Mouse (Mus musculus): Measurements from ENCODE around the gene Rpl41.

Gene Rpl41

DNA sequence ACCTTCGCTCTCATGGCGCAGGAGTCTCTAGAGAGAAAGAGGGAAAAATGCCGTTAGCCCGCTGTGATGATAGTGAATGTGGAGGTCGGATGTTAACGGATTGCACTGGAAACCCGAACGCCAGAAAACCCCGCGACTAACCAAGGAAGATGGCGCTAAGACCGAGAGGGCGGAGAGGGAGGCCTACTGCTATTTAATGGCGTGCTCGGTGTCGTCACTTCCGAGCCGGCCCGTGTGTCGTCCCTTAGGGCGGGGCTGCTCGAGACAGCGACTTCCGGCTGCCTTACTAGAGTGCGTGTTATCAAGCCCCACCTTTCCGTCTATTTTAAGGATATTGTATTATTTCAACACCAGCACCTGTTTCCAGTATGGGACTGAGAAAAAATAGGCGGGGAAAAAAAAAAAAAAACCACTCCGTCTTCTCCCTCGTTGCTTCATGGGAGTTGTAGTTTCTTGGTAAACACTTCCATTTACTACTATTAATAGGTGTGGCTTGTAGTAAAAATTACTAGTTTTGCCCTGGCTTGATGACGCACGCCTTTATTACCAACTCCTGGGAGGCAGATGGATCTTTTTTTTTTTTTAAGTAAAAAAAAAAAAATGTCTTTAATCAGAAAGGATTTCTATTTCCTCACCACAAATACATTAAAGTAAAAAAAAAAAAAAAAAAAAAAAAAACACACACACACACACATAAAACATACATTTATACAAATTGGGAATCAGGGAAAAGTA is at the start of gene Rpl41:
Rpl41 (minus strand) TSS at position 359 of the 735 bp plus-strand sequence.
- peak; percentile 94 to 96 for DNase-seq (ENCODE audit: low spot score in 2 of 2)

DNA sequence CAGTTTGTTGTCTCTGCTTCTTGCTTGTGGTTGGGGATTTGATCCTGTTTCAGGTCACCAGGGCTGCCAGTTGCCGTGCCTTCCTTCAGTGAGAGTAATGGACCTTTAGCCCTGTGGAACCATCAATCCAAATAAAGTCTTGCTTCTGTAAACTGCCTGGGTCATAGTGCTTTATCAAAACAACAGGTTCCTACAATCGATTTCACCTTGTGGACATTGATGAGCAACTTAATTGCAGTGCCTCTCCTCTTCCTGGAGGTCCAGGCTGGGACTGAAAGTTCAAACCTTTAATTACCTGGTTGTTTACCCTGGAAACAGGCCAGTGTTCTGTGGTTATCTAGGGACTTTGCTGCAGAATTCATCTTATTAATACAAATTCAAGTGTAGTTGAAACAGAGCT is 49.4 kb upstream of the Rpl41 start:
- DNase-seq (ENCODE audit: low spot score in 2 of 2): no peak

DNA sequence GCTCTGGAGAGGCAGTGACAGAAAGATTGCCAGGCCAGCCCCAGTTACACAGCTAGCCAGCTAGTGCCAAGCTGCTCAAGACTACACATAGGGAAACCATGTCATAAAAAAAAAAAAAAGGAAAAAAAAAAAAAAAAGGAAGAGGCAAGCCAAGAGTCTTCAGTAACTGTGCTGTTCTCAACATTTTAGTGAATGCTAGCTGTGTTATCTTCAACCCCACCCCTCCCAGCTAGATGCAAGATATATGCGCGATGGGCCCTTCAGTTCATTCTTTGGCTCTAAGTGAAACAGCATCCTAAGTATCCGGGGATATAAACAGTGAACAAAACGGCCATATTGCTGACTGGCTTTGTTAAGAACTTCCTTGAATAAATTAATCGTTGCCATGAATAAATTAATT is 43.7 kb upstream of the Rpl41 start:
- no peak for DNase-seq (ENCODE audit: low spot score in 2 of 2)

DNA sequence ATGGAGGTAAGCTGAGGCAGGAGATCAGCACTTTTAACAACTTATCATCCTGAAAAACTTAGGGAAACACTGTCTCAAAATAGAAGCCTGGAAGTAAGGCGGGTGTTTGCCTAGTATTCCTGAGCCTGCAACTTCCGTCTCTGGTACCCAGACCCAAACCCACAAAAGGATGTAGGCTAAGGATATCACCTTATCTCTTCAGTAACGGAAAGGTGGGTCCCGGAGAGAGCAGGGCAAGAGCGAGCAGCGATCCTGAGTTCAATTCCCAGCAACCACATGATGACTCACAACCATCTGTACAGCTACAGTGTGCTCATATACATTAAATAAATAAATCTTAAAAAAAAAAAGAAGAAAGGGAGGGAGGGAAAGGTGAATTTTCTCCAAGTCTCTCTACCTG is 42.3 kb upstream of the Rpl41 start:
- DNase-seq (ENCODE audit: low spot score in 2 of 2): no peak

DNA sequence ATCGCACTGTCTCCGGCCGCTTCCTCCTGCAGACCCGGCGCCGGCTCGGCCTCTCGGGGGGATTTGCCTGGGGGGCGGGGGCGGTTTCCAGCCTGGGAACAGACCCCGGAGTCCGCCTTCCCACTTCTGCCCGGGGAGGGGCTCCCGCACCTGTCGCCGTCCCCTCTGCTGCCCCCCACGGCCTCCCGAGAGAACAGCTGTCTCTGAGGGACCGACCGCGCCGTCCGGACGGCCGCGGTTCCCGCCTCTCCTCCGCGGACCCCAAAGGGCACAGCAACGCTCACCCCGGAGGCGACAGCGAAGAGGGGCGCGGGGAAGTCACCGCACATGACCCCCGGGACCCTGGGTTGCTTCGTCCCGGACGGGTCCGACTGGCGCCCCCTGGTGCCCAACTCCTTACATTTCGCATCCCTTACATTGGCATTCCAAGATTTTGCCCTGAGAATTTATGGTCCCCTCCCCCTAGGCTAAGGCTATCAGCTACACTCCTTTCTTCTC is 41.1 kb upstream of the Rpl41 start:
- DNase-seq (ENCODE audit: low spot score in 2 of 2): peak; percentile 29 to 35

DNA sequence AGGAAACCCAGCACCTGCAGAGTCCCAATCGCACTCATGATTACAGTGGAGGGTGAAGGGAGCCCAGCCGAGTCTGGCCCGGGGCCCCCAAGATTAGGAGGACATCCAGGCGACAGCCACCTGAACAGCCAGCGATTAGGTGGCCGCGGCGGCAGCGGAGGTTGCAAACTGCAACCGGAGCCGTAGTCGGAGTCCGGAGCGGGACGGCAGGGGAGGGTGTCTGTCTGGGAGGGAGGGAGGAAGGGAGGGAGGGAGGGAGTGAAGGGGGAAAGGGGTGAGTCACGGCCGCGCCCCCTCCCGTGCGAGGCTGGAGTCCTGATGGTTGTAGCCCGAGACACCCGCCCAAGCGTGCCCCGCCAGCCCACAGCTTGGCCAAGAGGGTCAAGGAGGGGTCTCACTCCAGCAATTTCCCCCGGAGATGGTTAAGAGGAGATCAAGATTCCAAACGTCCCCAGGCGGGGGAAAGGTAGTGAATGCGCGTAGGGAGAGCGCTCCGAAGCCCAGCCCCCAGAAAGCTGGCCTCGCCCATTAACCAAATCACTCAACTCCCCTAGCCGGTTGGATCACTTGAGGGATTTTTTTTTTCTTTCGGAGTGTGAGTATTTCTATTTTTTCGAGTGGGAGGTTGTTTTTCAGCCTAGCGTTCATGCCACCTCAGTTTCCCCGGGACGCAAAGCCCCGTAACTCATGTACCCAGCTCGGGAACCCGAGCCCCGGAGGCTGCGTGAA is 40.5 kb upstream of the Rpl41 start, which contains the start of gene Erbb3:
Erbb3 (minus strand) TSS at position 189 of the 729 bp plus-strand sequence.
- DNase-seq (ENCODE audit: low spot score in 2 of 2): peak; percentile 10 to 23

DNA sequence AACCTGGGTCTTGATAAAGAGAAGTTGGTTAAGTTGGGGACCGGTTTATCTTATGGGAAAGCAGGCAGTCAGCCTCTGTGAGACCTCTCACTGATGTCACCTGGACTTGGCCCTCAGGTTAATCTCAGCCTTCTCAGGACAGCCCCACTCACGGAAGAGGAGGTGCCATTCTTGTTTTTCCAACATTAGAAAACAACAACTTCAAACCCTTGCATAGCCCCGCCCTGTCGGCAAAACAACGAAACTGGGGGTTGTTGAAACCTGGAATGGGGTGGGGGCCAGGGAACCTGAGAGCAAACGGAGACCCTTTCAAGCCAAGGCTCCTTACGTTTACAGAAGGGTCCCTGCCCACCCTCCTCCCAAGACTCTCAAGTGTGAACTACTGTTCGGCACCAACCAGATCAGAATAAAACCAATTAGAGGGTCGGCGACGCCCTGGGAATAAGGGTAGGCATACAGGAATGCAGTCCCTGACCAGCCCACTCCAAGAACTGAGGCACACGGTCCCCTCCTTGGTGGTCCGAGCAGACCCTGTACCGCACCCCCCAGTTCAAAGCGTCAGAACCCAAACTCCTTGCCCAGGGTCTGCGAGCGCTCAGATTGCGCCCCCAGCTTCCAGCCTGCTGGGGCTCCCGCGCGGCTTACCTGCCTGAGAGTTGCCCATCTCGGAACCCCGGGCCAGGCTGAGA is 39.8 kb upstream of the Rpl41 start:
- no peak for DNase-seq (ENCODE audit: low spot score in 2 of 2)

DNA sequence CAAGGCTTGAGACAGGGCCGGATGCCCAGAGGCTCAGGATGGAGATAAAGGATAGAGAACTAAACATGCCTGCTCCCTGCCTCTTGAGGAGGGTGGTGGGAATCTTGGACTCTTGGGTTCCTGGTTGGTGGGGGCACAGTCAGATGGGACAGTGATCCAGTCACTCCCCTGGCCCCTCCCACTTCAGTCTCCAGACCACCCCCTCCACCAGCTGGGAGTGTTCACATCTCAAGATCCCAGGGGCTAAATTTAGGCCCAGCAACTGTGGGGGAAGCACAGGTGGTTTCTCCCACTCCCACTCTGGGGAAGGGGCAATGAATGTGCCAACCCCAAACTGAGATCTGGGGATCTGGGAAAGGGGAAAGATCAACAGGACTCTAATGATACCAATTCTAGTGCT is 39.0 kb upstream of the Rpl41 start:
- DNase-seq (ENCODE audit: low spot score in 2 of 2): no peak

DNA sequence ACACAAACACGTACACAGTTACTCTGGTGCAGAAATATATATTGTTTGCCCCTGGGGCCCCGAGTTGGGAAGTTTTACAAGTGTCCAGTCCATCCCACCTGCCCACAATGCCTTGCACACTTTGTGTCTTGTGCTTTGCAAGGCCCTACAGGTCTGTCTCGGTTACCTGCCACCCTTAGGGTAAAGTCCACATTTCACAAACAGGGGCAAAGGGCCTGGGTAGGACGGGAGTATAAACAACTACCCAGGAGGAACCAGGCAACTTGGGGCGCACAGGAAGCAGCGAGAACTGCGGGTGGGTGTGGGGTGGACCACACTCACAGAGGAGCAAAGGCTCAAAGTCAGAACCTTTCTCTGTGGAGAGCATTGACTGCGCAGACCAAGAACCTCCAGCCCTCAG is 38.6 kb upstream of the Rpl41 start:
- no peak for DNase-seq (ENCODE audit: low spot score in 2 of 2)

DNA sequence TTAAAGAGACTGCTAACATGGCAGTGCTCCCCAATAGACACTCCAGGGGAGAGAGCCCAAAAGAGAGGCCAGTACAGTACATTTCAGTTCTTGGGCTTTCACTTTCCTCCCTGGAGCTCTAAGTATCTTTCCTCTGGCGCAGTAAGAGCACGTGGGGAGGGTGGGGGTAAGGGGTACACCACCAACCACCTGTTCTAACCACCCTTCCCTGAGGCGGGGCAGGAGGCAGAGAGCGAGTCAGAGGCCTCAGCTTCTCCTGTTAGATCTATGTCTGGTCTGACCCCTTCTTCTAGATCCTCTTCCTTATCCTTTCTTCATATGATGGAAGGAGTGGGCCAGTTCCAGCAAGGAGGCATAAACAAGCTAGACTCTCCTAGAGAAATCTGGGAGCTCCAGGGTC is 38.0 kb upstream of the Rpl41 start:
- DNase-seq (ENCODE audit: low spot score in 2 of 2): no peak

DNA sequence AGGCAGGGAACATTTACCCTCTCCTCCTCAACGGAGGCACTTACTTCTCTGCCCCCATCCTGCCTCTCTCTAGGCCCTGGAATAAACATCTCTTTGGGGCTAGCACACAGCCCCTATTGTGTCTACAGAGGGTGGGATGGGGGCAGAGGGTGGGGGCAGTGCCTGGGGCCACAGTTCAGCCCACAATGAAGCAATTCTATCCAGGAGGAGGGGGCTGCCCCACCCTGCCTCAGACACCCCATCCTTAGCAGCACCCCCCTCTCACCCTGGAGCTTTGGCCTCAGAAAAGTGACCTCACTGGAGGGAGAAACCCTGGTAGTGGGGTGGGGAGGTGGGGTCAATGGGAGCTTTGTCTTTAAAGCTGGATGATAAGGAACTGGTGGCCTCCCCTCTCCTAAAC is 37.4 kb upstream of the Rpl41 start:
- no peak for DNase-seq (ENCODE audit: low spot score in 2 of 2)

DNA sequence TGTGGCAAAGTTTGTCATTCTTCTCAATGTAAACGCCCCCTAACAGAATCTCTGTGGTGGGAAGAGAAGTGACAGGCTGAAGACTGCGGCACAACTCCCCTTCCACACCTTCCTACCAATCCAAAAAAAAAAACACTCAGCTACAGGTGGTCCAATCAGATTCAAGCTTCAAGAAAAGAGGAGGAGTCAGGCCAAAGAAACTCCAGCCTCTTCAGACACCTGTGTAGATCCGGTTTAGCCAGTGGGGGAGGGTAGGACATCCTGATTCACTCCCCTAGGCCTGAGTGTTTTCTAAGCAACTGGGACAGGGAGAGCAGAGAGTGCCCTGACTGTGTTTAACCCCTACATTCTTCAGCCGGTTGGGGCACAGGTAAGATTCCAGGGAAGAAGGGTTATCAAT is 35.3 kb upstream of the Rpl41 start:
- no peak for DNase-seq (ENCODE audit: low spot score in 2 of 2)

DNA sequence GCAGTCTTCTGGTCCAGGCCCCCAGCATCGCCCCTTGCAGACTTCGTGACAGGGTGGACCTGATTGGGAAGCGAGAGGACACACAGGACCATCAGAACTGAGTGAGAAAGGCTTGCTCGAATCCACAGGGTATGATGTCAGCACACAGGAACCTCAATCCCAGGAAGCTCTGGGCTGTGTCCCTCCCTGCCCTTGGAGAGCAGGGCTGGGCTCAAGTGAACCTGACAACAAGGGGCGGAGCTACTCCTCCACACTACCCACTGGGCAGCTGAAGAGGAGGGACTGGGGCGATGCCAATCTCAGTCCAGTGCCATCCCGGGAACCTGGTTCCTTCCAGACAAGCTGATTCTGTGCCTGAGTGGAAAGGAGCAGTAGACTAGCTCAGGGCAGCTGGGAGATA is 34.5 kb upstream of the Rpl41 start:
- no peak for DNase-seq (ENCODE audit: low spot score in 2 of 2)

DNA sequence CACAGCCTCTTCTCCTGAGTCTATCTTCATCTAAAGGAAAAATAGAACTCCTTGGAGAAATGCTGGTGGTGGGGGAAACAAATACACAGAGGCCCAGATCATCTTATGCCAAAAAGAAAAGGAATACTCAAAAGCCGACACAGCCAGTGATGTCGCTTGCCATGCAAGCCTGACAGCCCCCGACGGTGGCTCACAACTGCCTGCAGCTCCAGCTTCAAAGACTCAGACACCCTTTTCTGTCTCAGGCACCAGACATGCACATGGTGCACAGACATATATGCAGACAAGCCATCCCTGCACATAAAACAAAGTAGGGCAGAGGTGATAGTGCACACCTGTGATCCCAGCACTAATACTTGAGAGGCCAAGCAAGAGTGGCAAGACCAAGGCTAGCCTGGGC is 30.6 kb upstream of the Rpl41 start:
- DNase-seq (ENCODE audit: low spot score in 2 of 2): no peak

DNA sequence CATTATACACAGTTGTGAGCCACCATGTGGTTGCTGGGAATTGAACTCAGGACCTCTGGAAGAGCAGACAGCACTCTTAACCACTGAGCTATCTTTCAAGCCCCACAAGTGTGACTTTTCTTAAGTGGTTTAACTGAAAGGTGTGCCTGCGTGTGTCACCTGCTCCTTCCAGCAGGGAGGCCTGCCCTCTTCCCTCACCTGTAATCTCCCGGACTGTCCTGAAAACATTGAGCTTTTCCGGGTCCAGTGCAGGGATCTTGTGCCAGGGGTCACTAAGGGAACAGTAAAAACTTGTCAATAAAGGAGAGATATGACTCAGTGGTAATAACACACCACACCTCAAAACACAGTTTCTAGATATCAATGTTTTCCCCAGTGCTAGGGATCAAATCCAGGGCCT is 30.2 kb upstream of the Rpl41 start:
- no peak for DNase-seq (ENCODE audit: low spot score in 2 of 2)

DNA sequence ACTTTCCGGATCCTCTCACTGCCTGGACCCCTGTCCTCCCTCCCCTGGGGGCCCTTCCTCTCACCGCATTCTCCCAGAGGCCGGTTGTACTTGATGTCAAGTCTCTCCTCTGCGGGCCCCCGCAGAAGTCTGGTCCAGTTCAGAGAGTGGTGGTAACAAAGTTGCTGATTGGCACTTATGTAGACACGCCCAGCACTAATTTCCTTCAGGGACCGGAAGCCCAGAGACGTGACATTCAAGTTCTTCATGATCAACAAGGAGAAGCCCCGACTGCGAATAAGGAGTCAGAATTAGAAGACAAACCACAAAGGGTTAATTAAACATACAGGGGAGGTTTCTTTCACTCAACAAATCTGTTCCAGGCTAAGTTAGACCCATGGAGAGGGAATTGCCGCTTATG is 29.2 kb upstream of the Rpl41 start:
- DNase-seq (ENCODE audit: low spot score in 2 of 2): peak in 1 of 2 experiments; percentile 15

DNA sequence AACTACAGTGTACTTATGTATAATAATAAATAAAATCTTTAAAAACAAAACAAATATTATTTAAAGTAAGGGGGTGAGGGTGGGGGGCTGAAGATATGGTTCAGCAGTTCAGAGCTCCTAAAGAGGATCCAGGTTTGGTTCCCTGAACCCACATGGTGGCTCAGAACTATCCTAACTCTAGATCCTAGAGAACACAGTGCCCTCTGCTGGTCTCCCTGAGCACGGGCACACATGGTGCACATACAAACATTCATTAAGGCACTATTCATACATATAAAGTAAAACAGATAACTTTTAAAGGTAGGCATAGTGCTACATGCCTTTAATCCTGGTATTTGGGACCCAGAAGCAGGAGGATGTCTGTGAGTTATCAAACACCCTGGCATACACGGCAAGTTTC is 26.0 kb upstream of the Rpl41 start:
- no peak for DNase-seq (ENCODE audit: low spot score in 2 of 2)

DNA sequence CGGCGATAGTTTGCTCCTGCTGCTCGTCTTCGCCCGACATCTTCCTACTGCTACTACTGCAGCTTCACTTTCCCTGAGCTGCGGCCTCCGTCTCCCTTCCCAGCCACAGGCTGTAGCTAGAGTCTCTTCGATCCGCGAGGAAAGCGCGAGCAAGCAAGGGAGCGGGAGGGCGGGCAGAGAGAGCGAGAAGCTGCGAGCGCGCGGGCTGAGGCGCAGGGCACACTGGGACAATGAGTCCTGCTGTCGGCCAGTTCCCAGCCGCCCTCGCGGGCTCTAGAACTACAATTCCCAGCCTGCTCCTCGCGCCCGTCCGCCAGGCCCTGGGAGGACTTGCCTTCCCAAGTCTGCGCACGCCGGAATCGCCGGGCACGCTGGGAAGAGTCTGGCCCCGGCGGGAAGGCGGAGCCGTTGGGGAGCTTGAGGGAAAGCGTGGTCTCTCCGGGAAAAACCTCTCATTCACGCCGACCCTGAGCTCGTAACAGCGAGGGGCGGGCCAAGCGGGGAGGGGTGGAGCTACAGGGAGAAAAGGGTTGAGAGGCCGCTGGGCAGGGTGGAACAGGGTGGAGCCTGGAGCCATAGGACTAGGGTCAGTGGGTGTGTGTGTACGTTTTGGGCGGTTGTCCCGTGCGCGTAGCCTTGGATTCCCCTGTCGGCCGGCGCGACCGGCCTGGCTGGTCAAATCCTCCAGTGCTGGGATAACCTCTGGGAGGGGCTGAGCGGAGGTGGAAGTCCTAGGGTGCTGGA is 16.9 kb upstream of the Rpl41 start, which contains the start of gene Pa2g4:
Pa2g4 (minus strand) TSS at position 200 of the 744 bp plus-strand sequence.
- DNase-seq (ENCODE audit: low spot score in 2 of 2): peak; percentile 95 to 97

DNA sequence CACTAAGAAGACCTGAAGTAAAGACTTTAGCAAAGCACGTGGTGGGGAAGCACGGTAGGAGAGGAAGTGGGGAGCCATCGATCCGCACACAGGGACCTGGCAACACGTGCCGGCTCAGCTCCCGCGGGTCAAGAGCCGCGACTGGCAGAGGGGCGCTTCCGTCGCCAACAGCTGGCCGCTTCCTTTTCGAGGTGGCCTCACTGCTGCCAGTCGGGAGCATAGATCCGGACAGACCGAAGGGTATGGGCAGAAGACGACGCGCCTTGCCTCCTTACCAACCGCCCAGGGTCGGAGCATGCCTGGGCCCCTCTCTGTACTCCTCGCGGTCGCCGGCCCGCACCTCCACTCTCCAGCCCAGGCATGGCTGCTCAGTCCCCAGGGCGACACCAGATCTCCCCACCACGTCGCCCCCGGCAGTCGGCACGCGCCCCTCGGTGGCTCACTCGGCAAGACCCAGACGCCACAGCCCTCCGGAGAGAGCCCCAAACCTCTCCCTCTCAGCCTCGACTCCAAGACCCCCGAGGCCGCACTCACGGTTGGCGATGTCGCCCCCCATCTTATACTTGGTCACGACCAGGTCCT is 16.2 kb upstream of the Rpl41 start:
- peak; percentile 51 to 52 for DNase-seq (ENCODE audit: low spot score in 2 of 2)

DNA sequence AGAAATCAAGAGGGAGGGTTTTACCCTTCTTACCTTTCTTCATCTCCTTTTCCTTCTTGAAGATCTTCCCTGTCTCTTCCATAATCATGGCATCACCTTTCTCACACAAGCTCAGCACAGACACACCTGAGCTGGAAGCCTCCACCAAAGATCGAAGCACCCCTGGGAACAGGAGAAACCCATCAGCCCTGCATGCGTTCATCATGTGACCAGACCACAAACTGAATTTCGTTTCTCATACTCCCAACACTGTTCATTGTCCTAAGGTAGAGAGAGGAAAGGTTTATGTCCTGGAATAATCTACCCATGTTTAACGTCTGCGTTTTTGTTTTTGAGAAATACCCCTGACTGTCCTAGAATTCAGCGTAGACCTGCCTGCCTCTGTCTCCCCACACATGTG is 14.4 kb upstream of the Rpl41 start:
- no peak for DNase-seq (ENCODE audit: low spot score in 2 of 2)

DNA sequence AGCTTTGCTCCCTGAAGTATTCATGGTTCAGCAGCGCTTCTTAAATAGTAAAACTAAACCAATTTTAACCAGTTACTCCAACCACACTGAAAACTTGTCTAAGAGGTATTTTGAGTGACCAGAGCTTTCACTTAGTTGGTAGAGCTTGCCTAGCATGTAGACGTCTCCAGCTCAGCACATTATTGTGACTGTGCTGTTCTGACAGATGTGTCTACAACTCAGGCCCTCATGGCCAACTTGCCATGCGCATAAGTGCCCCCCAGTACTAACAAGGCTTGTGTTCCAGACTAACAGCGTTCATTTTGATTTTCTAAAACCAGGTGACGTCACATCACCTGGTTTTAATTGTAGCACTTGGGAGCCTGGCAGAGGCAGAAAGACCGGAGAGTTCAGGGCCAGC is 7.9 kb upstream of the Rpl41 start:
- no peak for DNase-seq (ENCODE audit: low spot score in 2 of 2)
